Mouse (Mus musculus): ENCODE data around the gene Fancf.

Fancf gene

DNA sequence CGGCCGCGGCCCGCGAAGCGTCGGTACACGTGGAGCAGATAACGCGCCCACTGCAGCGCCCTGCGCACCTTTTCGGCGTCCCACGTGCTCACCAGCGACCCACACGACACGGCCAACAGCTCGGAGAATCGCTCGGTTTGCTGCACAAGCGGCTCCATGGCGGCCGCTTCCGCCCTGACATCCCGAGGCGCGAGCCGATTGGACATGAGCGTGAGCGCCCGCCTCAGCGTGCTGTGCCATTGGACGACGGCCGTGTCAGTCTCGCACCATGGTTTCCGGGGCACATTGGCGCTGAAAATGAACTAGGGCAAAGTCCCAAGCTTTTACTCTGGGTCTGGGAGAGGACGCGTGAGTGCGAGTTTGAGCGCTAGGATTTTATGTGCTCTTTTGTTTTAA lies at the start of gene Fancf:
Gene Fancf, minus strand, starts transcription at position 171 of the 396 bp plus-strand sequence.
- DNase-seq (ENCODE audit: low spot score), result peak; percentile 98

DNA sequence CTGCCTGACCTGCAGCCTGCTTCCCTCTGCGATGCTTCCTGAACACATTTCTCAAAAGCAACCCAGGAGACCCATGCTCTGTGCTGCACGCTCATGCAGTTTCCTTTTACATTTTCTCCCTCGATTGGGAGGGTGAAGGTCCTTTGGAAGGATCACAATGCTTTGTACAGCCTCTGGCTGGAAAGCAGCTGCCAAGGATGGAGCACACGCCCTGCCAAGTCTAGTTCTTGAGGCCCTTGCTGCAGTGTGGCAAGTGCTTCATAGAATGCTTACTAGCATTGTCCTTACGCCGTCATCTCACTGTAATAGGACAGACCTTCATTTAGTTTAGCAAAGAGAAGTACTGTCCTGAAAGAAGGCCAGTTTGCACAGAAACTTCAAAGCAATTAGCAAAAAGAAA lies 37.0 kb upstream of the Fancf start:
- DNase-seq (ENCODE audit: low spot score), result no peak

GRCm38 (mm10) chr7:51894939-51895338 lies 32.9 kb upstream of the Fancf start:
- no peak for DNase-seq (ENCODE audit: low spot score)

DNA sequence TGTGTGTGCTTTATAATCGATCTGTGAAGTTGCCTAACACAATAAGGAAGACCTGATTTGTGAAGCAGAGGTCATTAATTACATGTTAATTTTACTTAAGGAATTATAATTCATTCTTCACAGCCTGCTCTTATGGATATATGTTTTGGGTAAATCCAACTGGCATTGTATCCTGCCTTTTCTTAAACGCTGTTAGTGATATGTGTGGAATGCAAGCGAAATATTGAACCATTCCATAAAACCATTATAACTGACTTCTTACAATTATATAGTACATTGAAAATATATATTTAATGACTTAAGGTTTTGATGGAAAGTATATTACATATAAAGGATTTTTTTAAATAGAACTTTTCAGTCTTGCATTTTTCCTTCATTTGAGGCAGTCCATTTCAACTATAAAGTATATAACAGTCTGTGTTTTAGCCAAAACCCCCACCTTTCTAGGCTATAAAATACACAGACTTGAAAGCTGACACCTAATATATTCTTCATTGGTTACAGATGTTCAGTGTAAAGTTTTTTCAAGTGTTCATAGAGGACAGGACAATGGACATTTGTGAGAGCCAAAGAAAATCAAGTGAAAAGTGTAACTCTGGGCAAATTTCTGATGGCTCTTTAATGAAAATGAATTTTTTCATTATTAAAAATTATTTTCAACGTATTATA lies 32.2 kb upstream of the Fancf start:
- no peak for DNase-seq (ENCODE audit: low spot score)

- DNase-seq (ENCODE audit: low spot score), result no peak
Measured at GRCm38 (mm10) chr7:51893008-51893407, 30.9 kb upstream of the Fancf start.

DNA sequence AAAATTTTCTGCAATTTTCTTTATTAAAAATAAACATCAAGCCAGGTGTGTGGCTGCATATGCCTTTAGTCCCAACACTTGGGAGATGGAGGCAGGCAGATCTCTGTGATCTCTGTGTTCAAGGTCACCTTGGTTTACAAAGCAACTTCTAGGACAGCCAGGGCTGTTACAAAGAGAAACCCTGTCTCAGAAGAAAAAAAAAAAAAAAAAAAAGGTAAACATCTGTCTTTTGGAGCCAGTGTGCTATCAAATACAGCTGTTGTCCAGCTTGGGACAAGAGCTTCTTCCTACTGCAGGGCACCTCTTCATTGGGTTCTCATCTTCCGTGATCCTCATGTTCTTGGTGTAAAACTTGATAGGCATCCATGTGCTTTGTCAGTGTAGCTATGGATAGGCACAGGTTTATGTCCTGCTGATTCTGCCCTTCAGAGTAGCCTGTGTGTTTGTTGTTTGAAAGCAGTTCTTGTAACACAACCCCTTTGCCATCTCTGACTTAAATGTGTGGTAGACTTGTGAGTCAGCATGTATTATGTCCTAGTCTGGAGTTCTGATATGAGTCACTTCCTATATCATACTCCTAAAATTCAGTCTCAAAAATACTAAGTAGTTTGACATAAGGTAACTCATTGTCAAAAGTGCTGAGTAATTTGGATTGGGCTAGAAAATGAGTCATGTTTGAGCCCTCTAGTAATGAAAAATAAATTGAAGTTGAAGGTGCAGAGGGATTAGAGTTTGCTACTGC lies 30.3 kb upstream of the Fancf start:
- DNase-seq (ENCODE audit: low spot score), result no peak

DNA sequence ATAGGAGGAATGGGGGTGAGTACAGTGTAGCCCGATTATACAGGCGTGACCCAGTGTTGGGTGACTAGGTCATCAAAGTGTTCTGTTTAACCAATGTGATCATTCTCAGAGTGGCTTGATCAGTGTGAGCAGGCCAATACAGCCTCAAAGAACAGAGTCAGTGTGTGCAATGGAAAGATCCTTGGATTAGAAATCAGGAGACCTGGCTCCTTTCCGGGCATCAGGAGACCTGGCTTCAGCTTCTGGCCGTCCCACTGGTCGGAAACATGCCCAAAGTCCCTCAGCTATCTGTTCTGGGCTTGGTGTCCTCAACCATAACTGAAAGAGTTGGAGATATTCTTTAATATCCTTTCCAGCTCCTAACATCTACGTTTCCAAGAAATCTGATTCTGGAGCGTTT lies 27.5 kb upstream of the Fancf start:
- DNase-seq (ENCODE audit: low spot score), result no peak

DNA sequence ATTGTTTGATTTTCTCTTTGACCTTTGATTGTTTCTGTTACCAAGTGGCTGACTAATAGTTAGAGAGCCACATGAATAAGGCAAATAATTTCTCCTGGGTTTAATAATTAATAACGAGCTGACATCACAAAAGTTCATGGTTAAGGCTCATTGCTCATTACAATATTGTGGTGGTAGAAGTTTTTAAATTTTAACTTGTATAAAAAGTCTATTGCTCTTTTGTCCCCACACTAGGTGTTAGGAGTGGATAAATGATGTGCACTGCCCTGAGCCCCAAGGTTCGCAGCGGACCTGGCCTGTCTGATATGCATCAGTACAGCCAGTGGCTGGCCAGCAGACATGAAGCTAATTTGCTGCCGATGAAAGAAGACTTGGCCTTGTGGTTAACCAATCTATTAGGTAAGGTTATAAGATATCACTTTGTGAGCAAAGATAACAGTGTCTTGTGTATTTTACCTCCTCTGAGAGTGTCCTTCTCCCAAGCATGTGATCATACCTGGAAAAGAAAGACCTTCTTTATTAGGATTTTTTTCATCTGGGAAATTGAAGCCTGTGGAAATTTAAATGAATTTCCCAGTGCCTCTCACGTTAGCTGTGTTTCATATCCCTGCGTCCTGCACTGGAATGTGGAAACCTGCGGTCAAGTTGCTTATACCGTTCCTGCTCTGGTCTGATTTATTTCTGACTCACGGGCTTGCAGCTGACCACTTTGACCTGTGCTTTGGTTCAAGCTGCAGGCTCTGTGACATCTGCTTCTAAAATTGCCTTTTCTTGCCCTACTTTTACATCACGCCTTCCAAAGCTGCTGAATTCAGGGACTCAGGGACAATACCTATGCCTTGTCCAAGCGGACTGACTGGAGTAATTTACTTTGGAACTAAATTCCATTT lies 25.9 kb upstream of the Fancf start:
- DNase-seq (ENCODE audit: low spot score), result no peak

GRCm38 (mm10) chr7:51885345-51885744 lies 23.3 kb upstream of the Fancf start:
- DNase-seq (ENCODE audit: low spot score), result no peak

DNA sequence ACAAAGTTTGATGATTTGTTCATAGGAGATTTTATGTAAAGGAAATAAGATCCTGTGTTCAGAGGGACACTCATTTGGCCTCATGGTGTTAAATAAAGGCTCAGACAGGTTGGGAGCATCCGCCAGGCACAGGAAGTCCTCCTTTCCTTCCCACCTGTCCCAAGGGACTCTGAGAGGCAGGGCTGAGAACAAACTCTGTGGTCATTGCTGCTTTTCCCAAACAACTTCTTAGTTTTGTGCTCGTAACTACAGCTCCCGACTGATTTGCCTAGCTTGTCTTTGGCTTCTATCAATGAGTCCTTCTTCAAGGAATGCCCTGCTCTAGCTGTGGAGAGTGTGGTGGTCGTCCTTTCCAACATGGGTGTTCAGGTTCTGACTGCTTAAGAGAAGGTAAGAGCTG lies 18.1 kb upstream of the Fancf start:
- DNase-seq (ENCODE audit: low spot score), result no peak

GRCm38 (mm10) chr7:51879136-51879723 lies 17.2 kb upstream of the Fancf start:
- DNase-seq (ENCODE audit: low spot score), result peak; percentile 3

DNA sequence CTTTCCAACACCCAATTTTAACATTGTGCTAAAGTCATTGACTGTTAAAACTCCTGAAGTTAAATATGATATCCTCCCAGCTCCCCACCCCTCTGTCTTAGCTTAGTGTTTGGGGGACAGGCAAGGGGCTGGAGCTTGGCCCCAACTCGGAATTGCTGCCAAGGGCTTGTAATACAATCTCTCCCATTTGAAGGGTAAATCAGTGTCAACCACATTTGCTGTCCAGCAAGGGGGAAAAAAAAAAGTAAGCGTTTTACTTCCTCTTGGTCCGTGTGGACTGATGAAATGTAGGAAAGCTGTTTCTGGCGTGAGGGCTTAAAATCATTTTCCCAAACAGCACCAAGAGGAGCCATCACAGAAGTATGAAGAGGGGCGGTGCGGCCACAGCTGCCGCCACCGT lies 16.7 kb upstream of the Fancf start:
- no peak for DNase-seq (ENCODE audit: low spot score)

DNA sequence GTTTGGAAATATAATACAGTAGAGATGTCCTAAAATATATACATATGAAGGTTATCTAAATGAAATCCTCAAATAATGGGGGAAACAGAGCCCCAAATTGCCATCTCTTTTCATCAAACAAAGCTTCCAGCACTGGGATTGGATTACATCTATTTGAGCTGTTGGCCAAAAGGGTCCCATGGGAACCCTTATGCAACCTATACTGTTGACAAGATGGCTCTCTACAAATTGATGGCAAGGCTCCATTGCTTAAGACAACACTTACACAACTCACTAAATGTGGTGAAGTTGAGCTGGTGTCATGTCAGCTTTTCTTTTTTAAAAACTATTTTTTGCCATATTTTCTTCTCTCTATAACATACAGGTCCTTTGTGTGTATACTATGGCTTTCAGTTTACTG lies 14.2 kb upstream of the Fancf start:
- no peak for DNase-seq (ENCODE audit: low spot score)

DNA sequence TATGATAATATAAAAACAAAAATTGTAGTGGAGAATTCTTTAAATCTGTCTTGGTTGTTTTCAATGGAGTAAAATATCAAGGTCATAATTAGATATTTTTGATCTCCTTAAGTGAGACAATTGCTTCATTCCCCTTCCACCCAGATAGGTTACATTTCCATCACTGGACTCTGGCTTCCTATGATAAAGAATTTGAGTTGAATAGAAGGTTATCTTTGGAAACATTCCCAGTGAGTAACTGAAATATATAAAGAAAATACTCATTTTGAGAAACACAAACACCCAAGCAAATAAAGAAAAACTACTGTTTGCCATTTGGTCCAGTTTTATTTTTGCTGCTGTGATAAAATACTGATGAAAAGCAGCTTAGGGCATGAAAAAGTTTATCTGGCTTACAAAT lies 10.5 kb upstream of the Fancf start:
- no peak for DNase-seq (ENCODE audit: low spot score)

DNA sequence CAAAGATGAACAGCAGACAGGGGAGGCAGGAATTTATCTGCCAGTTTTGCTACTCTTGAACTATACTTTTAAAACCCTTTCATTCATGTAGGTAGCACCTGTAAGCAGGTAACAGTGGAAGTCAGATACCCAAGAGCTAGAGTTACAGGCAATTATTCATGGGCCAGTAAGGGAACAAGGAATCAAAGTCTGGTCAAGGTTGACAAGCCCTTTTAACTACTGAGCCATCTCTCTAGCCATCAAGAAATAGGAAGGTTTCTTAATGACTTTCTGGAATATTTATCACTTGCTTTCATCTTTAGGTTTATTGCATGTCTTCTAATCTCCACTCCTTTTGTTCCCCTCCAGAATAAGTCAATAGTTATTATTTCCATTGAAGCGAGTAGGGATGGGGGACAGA lies 10.0 kb upstream of the Fancf start:
- no peak for DNase-seq (ENCODE audit: low spot score)

- no peak for DNase-seq (ENCODE audit: low spot score)
Measured at GRCm38 (mm10) chr7:51867983-51868382, 5.9 kb upstream of the Fancf start.

DNA sequence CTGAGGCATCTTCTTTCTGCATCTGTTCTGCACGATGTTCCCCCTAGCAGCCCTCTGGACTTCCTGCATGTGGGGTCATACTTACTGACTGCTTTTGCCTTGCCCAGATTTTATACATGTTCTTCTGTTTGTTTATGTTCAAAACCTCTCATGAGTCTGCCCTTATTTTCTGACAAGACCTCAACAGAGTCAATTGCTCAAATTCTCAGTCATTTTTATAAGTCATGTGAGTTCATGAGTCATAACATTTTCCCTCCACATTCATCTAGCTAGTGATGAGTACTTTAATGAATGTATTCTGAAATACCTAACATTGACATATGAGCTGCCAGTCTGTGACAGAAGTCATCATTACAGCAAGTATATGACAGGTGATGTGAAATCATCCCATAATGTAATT lies 3.3 kb upstream of the Fancf start:
- DNase-seq (ENCODE audit: low spot score), result no peak

DNA sequence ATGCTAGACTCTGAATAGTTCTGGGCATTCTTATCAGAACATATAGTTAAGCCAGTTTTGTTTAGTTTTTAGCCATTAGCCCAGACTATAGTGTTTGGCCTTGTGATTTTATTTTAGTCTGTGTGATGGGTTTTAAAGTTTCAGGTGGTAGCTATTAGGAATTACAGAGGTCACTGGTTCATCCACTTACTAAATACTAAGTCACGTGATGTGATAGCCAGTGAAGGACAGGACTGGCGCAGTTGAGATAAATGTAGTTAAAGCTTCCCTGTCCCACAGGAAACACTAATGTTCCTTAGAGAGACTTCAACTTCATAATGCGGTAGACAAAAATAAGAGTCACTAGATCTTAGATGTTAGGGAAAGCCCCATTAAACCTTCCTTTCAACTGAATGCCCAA lies 775 bp upstream of the Fancf start:
- no peak for DNase-seq (ENCODE audit: low spot score)

DNA sequence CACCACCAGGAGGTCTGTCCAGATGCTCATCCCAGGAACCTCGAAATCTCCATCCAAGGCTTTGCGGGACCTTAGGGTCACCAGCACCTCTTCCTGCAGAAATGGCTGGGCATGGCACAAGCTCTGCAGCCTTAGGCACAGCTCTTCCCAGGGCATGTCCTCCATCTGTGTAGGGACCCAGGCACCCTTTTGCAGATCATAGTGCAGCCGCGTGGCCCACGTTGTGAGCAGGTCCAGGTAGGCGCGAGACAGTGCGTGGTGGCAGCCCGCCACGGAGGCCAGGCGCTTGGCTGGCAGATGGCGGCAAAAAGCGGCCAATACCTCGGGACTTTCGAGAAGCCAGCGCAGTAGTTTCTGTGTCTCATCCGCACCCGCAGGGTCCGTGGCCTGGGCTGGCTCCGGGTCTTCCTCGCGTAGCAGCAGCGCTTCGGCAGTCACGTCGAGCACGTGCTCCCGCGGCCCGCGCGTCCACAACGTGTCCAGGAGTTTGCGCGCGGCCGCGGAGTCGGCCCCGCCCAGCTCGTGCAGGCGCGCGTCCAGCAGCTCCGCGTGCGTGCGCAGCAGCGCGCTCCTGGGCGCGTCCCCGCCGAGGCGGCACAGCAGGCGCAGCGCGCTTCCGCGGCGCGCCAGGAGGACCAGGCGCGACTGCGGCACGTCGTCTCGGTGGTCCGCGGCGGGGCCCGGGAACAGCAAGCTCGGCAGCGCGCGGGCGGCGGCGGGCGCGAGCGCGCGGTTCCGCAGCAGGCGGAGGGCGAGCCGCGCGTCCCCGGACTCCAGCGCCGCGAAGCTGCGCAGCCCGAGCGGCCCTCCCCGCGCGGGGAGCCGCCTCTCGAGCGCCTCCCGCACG lies 594 bp downstream of the Fancf start, which contains the start of gene Gas2:
Gene Gas2, plus strand, starts transcription at position 766 of the 847 bp plus-strand sequence.
- DNase-seq (ENCODE audit: low spot score), result peak; percentile 72

DNA sequence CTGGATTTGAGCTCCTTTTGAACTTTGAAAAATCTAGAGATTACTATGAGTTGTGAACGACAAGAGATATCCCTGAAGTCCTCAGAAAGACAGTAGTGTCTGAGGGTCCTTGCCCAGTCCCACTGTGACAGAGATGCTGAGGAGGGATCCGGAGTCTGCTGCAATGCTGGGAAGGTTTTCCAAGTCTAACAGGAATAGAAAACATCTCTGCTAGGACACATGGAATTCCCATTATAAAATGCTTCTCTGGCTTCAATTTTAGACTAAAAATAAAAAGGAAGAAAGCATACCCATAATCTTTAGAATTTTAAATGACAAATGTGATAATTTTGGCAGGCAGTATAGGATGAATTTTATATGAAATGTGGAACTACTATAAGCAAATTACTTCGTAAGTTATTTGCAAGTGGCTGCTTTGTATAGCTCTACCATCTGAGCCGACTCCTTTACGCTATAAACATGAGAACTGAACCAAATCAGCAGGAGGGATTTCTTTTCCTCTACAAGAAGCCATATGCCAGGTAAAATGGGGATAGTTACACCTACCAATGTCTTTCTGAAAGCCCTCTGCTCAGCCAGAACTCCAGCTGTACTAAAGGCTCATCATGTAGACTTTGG lies 10.1 kb downstream of the Fancf start:
- no peak for DNase-seq (ENCODE audit: low spot score)

- DNase-seq (ENCODE audit: low spot score), result no peak
Measured at GRCm38 (mm10) chr7:51850877-51851276, 11.2 kb downstream of the Fancf start.
